Mouse (Mus musculus) CH12.LX (cell line): ENCODE data around the gene R3hdm2. TPM values are rescaled to one million over a fixed set of nuclear protein-coding genes. Genes with fewer than 3 reads are reported as not detected.

Source experiments
- DNase-seq: peaks from one replicate; pipeline ENCODE4 v3.0.0-alpha.2; 2013; ENCODE audit errors: extremely low read depth
- H3K27ac ChIP-seq: 2 replicates; pipeline ENCODE4 v1.5.1; 2012; ENCODE audit warnings: low read depth, mild to moderate bottlenecking, control low read depth, moderate library complexity; ENCODE audit not compliant: insufficient read depth
- H3K27me3 ChIP-seq: replicated peaks from 2 replicates; pipeline ENCODE3; 2012; ENCODE audit warnings: inconsistent platforms
- H3K36me3 ChIP-seq, 2 experiments: replicated peaks in 1 of 2; 2 replicates each; pipeline versions ENCODE3 to v1.6.1; 2012; ENCODE audit warnings: inconsistent platforms in 1 of 2, low read length in 1 of 2, mild to moderate bottlenecking in 1 of 2, mixed read lengths in 1 of 2, moderate library complexity in 1 of 2; ENCODE audit not compliant: control insufficient read depth in 1 of 2, insufficient read depth in 1 of 2
- H3K4me1 ChIP-seq, 2 experiments: 2 replicates each; pipeline ENCODE4 v1.6.1; 2012; ENCODE audit warnings: inconsistent platforms in 1 of 2, moderate library complexity in 1 of 2; ENCODE audit not compliant: insufficient read depth in 2 of 2, control insufficient read depth in 1 of 2
- H3K4me2 ChIP-seq: 2 replicates; pipeline ENCODE4 v1.6.1; 2012; ENCODE audit warnings: low read depth, mild to moderate bottlenecking, control low read depth; ENCODE audit not compliant: poor library complexity, insufficient read depth, severe bottlenecking
- H3K4me3 ChIP-seq, 3 experiments: fragments of 150-350 bp in 1 of 3; sonication (generic) in 1 of 3; replicated peaks in 1 of 3; 2 replicates each; pipeline versions ENCODE3 to v1.5.1; 2011 to 2012; ENCODE audit warnings: low read depth in 2 of 3, low read length in 2 of 3, mild to moderate bottlenecking in 2 of 3, moderate library complexity in 2 of 3, control low read depth in 1 of 3, improper control_type of control experiment in 1 of 3, inconsistent platforms in 1 of 3, mixed read lengths in 1 of 3; ENCODE audit not compliant: poor library complexity in 1 of 3
- H3K79me2 ChIP-seq: replicated peaks from 2 replicates; pipeline ENCODE4 v1.6.1; 2012; ENCODE audit warnings: mild to moderate bottlenecking, moderate library complexity; ENCODE audit not compliant: control insufficient read depth, poor library complexity, insufficient read depth, severe bottlenecking; ENCODE audit errors: extremely low read depth
- H3K9ac ChIP-seq: 2 replicates; pipeline ENCODE4 v1.6.1; 2012; ENCODE audit warnings: low read depth, mild to moderate bottlenecking, control low read depth, moderate library complexity; ENCODE audit not compliant: insufficient read depth
- H3K9me3 ChIP-seq: replicated peaks from 2 replicates; pipeline ENCODE3; 2012; ENCODE audit warnings: low read length, inconsistent platforms, mixed read lengths
- BHLHE40 ChIP-seq: IDR thresholded peaks from 2 replicates; pipeline ENCODE4 v1.6.1; 2011; ENCODE audit warnings: mild to moderate bottlenecking, low read depth, low read length, improper control_type of control experiment
- CTCF ChIP-seq, 2 experiments: IDR thresholded peaks in 1 of 2; conservative IDR thresholded peaks in 1 of 2; 2 replicates each; pipeline ENCODE4 v1.5.1; 2011 to 2012; ENCODE audit warnings: low read depth in 2 of 2, low read length in 2 of 2, improper control_type of control experiment in 1 of 2, inconsistent platforms in 1 of 2, mild to moderate bottlenecking in 1 of 2, moderate library complexity in 1 of 2
- EP300 ChIP-seq: IDR thresholded peaks from 2 replicates; pipeline ENCODE4 v1.6.1; 2011; ENCODE audit warnings: low read length, improper control_type of control experiment
- ETS1 ChIP-seq: conservative IDR thresholded peaks from 2 replicates; pipeline ENCODE4 v1.6.1; 2012; ENCODE audit warnings: low read depth, mild to moderate bottlenecking, inconsistent platforms, low read length, improper control_type of control experiment, moderate library complexity
- IRF4 ChIP-seq: IDR thresholded peaks from 2 replicates; pipeline ENCODE4 v1.6.1; 2014; ENCODE audit warnings: low read depth, mild to moderate bottlenecking, inconsistent platforms, low read length, improper control_type of control experiment
- JUND ChIP-seq: conservative IDR thresholded peaks from 2 replicates; pipeline ENCODE4 v1.6.1; 2011; ENCODE audit warnings: low read depth, low read length, improper control_type of control experiment
- KAT2A ChIP-seq: IDR thresholded peaks from 2 replicates; pipeline ENCODE4 v1.6.1; 2012; ENCODE audit warnings: low read length, improper control_type of control experiment, inconsistent platforms; ENCODE audit not compliant: insufficient replicate concordance
- MAZ ChIP-seq: IDR thresholded peaks from 2 replicates; pipeline ENCODE4 v1.6.1; 2012; ENCODE audit warnings: low read depth, mild to moderate bottlenecking, inconsistent platforms, low read length, improper control_type of control experiment, moderate library complexity
- NELFE ChIP-seq: IDR thresholded peaks from 2 replicates; pipeline ENCODE4 v1.6.1; 2011; ENCODE audit warnings: low read depth, low read length, improper control_type of control experiment
- POLR2A ChIP-seq: IDR thresholded peaks from 2 replicates; pipeline ENCODE4 v1.6.1; 2011; ENCODE audit warnings: low read depth, mild to moderate bottlenecking, improper control_type of control experiment, low read length
- TCF12 ChIP-seq: IDR thresholded peaks from 2 replicates; pipeline ENCODE4 v1.6.1; 2014; ENCODE audit warnings: low read depth, mild to moderate bottlenecking, inconsistent platforms, low read length, improper control_type of control experiment
- ZC3H11A ChIP-seq: IDR thresholded peaks from 2 replicates; pipeline ENCODE4 v1.6.1; 2012; ENCODE audit warnings: low read depth, mild to moderate bottlenecking, inconsistent platforms, low read length, improper control_type of control experiment
- dilution Hi-C: fragments of 300-500 bp; cut with MboI; formaldehyde crosslinking; loops from 2 replicates; pipeline ENCODE4 v1.14.3; 2020; ENCODE audit warnings: low sequenced_read_pairs; ENCODE audit not compliant: extremely low pct_unique_long_range_greater_than_20kb, extremely low pct_ligation_motif_present
- in situ Hi-C: fragments of 300-500 bp; cut with MboI; formaldehyde crosslinking; loops from 3 replicates; pipeline ENCODE4 v1.14.3; 2019; ENCODE audit warnings: low sequenced_read_pairs, low pct_ligation_motif_present, low pct_unique_long_range_greater_than_20kb, mixed read lengths
- polyA plus RNA-seq: library from polyadenylated mRNA; unstranded; fragments of >175 nt; gene quantifications from 2 replicates; pipeline ENCODE4 v1.2.1, GENCODE M21; 2012; ENCODE audit warnings: low read depth; ENCODE audit not compliant: insufficient read length
- total RNA-seq, 2 experiments: library from RNA; depleted of rRNA; stranded (reverse); fragments of 300-350 nt in 1 of 2; fragments of >200 nt in 1 of 2; gene quantifications; 2 replicates each; pipeline ENCODE4 v1.2.3; 2012 to 2014

The R3hdm2 gene
- total and polyA plus RNA-seq, 3 experiments, result 7.0 to 23.6 (median 8.7) TPM

GRCm38 (mm10) chr10:127352187-127352586 lies 27.9 kb upstream of the R3hdm2 start:
- peak; percentile 52 for DNase-seq
- dilution Hi-C loops, result no loop called here

GRCm38 (mm10) chr10:127352766-127353165 lies 27.4 kb upstream of the R3hdm2 start:
- Histone ChIP-seq H3K9me3 (peaks cover 3% of the 10 kb centered on the region), H3K79me2 (no peaks in the 10 kb centered on the region), H3K27ac (peak overlapping the region; percentile 43), H3K4me2 (peak overlapping the region; percentile 73; the same call in 1 of the 2 replicates), H3K36me3 (peaks cover 16 to 43% of the 10 kb centered on the region in 2 experiments), H3K9ac (peak overlapping the region; percentile 95), H3K27me3 (no peaks in the 10 kb centered on the region), H3K4me1 (peaks cover 21 to 38% of the 10 kb centered on the region in 2 experiments), H3K4me3 (peak overlapping the region; percentile 62 to 86 (median 72))
- in situ Hi-C loops (no loop called here), dilution Hi-C loops (no loop called here)
- TF ChIP-seq POLR2A, result no peak
- TF ChIP-seq BHLHE40, result peak; percentile 56
- no peak for DNase-seq

More at GRCm38 (mm10) chr10:127352187-127352586, 27.9 kb upstream of the R3hdm2 start:
- Histone ChIP-seq H3K9ac (peak overlapping the region; percentile 95), H3K9me3 (peaks cover 3% of the 10 kb centered on the region), H3K4me2 (peak overlapping the region; percentile 73; the same call in 1 of the 2 replicates), H3K27me3 (no peaks in the 10 kb centered on the region)
- TF ChIP-seq ZC3H11A, result no peak
- peak; percentile 59; the same call in 1 of the 2 replicates for TF ChIP-seq ETS1
- TF ChIP-seq TCF12, result peak; percentile 81
- no peak for TF ChIP-seq MAZ
- no peak for TF ChIP-seq JUND
- 0 out of 2 replicates have a peak, but pooled peaks have one; percentile 1 for TF ChIP-seq NELFE
- TF ChIP-seq CTCF (conservative IDR thresholded peaks at IDR 0.05 in 1 of 2, IDR thresholded peaks at IDR 0.05 in 1 of 2; ENCODE audit: low read depth in 2 of 2, low read length in 2 of 2), result peak in 1 of 2 experiments; percentile 16; a peak in 1 of 4 replicates
- TF ChIP-seq KAT2A, result no peak
- 0 out of 2 replicates have a peak, but pooled peaks have one; percentile 9 for TF ChIP-seq EP300
- peak; percentile 32; the same call in 1 of the 2 replicates for TF ChIP-seq IRF4
- TF ChIP-seq, all 38 proteins: peak for 6
- Histone ChIP-seq H3K79me2 (no peaks in the 10 kb centered on the region), H3K4me3 (peak overlapping the region; percentile 62 to 86 (median 72)), H3K4me1 (peaks cover 21 to 38% of the 10 kb centered on the region in 2 experiments), H3K36me3 (peaks cover 10 to 37% of the 10 kb centered on the region in 2 experiments), H3K27ac (peak overlapping the region; percentile 88)
- in situ Hi-C loops, result no loop called here
